Mouse (Mus musculus) lung, postnatal 0 days (tissue): Measurements from ENCODE around the gene Tmigd3. TPM values are rescaled to one million over a fixed set of nuclear protein-coding genes. Genes with fewer than 3 reads are reported as not detected.

ENCODE experiments used
- ATAC-seq: fragments of 200-750 bp; cut with Nextera tagmentation; 2 replicates; pipeline ENCODE4 v1.8.0; 2017; ENCODE audit warnings: moderate library complexity
- DNase-seq: peaks from one replicate; pipeline ENCODE4 v3.0.0-alpha.2; 2016; ENCODE audit warnings: low spot score
- H3K27ac ChIP-seq: fragments of 300-500 bp; sonication (generic); 2 replicates; pipeline ENCODE4 v1.5.1; 2014; ENCODE audit warnings: antibody characterized with exemption, mild to moderate bottlenecking, low read length, mixed read lengths
- H3K27me3 ChIP-seq: fragments of 300-500 bp; sonication (generic); replicated peaks from 2 replicates; pipeline ENCODE4 v1.6.1; 2014; ENCODE audit warnings: low read length, mixed read lengths; ENCODE audit not compliant: insufficient read depth
- H3K36me3 ChIP-seq: fragments of 300-500 bp; sonication (generic); 2 replicates; pipeline ENCODE4 v1.6.1; 2014; ENCODE audit warnings: low read length, mixed read lengths; ENCODE audit not compliant: insufficient read depth
- H3K4me1 ChIP-seq: fragments of 300-500 bp; sonication (generic); 2 replicates; pipeline ENCODE4 v1.6.1; 2014; ENCODE audit warnings: antibody characterized with exemption, low read depth, low read length, mixed read lengths; ENCODE audit not compliant: insufficient read depth
- H3K4me2 ChIP-seq: fragments of 300-500 bp; sonication (generic); replicated peaks from 2 replicates; pipeline ENCODE4 v1.6.1; 2014; ENCODE audit warnings: low read depth, mild to moderate bottlenecking, low read length, moderate library complexity, mixed read lengths
- H3K4me3 ChIP-seq: fragments of 300-500 bp; sonication (generic); 2 replicates; pipeline ENCODE4 v1.5.1; 2014; ENCODE audit warnings: low read depth, low read length
- H3K9ac ChIP-seq: fragments of 300-500 bp; sonication (generic); replicated peaks from 2 replicates; pipeline ENCODE4 v1.6.1; 2014; ENCODE audit warnings: low read depth, mild to moderate bottlenecking
- H3K9me3 ChIP-seq: fragments of 300-500 bp; sonication (generic); 2 replicates; pipeline ENCODE4 v1.6.1; 2016; ENCODE audit warnings: low read length, mixed read lengths
- CTCF ChIP-seq: IDR thresholded peaks from 2 replicates; pipeline ENCODE4 v1.5.1; 2016; ENCODE audit warnings: antibody characterized with exemption, mild to moderate bottlenecking
- EP300 ChIP-seq: IDR thresholded peaks from 2 replicates; pipeline ENCODE4 v1.6.1; 2016; ENCODE audit warnings: antibody characterized with exemption, mild to moderate bottlenecking, control low read depth
- WGBS: fragments of 180-500 bp; shearing (Covaris S2); extraction: QIAGEN DNeasy Blood & Tissue Kit; methylation state at CpG from one replicate; pipeline ENCODE4 v1.1.7; 2014; 5-methylcytosine and 5-hydroxymethylcytosine counted together
- polyA plus RNA-seq: library from polyadenylated mRNA; unstranded; fragments of >200 nt; fragmentation: Nextera tagmentation; extraction: Ambion mirVana; gene quantifications from 2 replicates; pipeline ENCODE4 v1.2.1, GENCODE M21; 2015

Tmigd3 gene
- polyA plus RNA-seq, 1 experiment from 2014 or later = 1.5 TPM

- Histone ChIP-seq H3K27ac (no peak overlapping the region), H3K9me3 (no peaks in the 10 kb centered on the region), H3K4me3 (no peak overlapping the region), H3K27me3 (no peaks in the 10 kb centered on the region), H3K9ac (no peak overlapping the region), H3K36me3 (no peaks in the 10 kb centered on the region), H3K4me2 (no peak overlapping the region), H3K4me1 (no peaks in the 10 kb centered on the region)
- 36% methylated on average over 4 of the region's 4 CpGs for WGBS
- TF ChIP-seq EP300 = no peak
- TF ChIP-seq CTCF = no peak
- ATAC-seq = no peak
- no peak for DNase-seq
These were observed 33.5 kb downstream of the Tmigd3 start for GRCm38 (mm10) chr3:105904213-105904612.

GRCm38 (mm10) chr3:105904721-105905120, 34.0 kb downstream of the Tmigd3 start:
- no peak overlapping the region for H3K4me3 ChIP-seq
- WGBS = 91% methylated on average over 9 of the region's 9 CpGs
- TF ChIP-seq CTCF = no peak
- TF ChIP-seq EP300 = no peak

GRCm38 (mm10) chr3:105907956-105908655, 37.4 kb downstream of the Tmigd3 start:
- no peak overlapping the region for H3K27ac ChIP-seq
- no peak for TF ChIP-seq EP300
- TF ChIP-seq CTCF = no peak
- ATAC-seq = no peak
- H3K4me2 ChIP-seq = no peak overlapping the region
- no peak overlapping the region for H3K4me3 ChIP-seq
- H3K9me3 ChIP-seq = no peaks in the 10 kb centered on the region
- H3K27me3 ChIP-seq = no peaks in the 10 kb centered on the region
- no peaks in the 10 kb centered on the region for H3K36me3 ChIP-seq
- no peak overlapping the region for H3K9ac ChIP-seq
- WGBS = 33% methylated on average over 9 of the region's 9 CpGs
- H3K4me1 ChIP-seq = peaks cover 8% of the 10 kb centered on the region; the same call in 1 of the 2 replicates
- no peak for DNase-seq

More at GRCm38 (mm10) chr3:105904721-105905120, 34.0 kb downstream of the Tmigd3 start:
- H3K9me3 ChIP-seq = no peaks in the 10 kb centered on the region
- H3K9ac ChIP-seq = no peak overlapping the region
- ATAC-seq (no peak), DNase-seq (no peak)
- no peaks in the 10 kb centered on the region for H3K27me3 ChIP-seq
- H3K4me2 ChIP-seq = no peak overlapping the region
- no peak overlapping the region for H3K27ac ChIP-seq
- H3K36me3 ChIP-seq = no peaks in the 10 kb centered on the region
- H3K4me1 ChIP-seq = no peaks in the 10 kb centered on the region

GRCm38 (mm10) chr3:105908976-105909375, 38.3 kb downstream of the Tmigd3 start:
- no peak for ATAC-seq

GRCm38 (mm10) chr3:105910519-105911190, 40.0 kb downstream of the Tmigd3 start:
- Histone ChIP-seq H3K9me3 (no peaks in the 10 kb centered on the region), H3K4me1 (peaks cover 8% of the 10 kb centered on the region; the same call in 1 of the 2 replicates), H3K4me3 (no peak overlapping the region), H3K27me3 (no peaks in the 10 kb centered on the region), H3K36me3 (no peaks in the 10 kb centered on the region), H3K4me2 (0 out of 2 replicates have a peak overlapping the region, but pooled peaks have one; percentile 8), H3K9ac (no peak overlapping the region), H3K27ac (peak overlapping the region; percentile 59)
- TF ChIP-seq CTCF (no peak), EP300 (peak; percentile 40; the same call in 1 of the 2 replicates)
- WGBS = 55% methylated on average over 11 of the region's 11 CpGs
- DNase-seq (peak; percentile 89), ATAC-seq (peak; percentile 88)

More at GRCm38 (mm10) chr3:105908976-105909375, 38.3 kb downstream of the Tmigd3 start:
- WGBS = 85% methylated on average over 4 of the region's 4 CpGs
- no peak for DNase-seq
- TF ChIP-seq EP300 = no peak
- no peak for TF ChIP-seq CTCF
- Histone ChIP-seq H3K27me3 (no peaks in the 10 kb centered on the region), H3K36me3 (no peaks in the 10 kb centered on the region), H3K9ac (no peak overlapping the region), H3K4me1 (peaks cover 8% of the 10 kb centered on the region; the same call in 1 of the 2 replicates), H3K4me2 (no peak overlapping the region), H3K9me3 (no peaks in the 10 kb centered on the region), H3K4me3 (no peak overlapping the region), H3K27ac (no peak overlapping the region)

GRCm38 (mm10) chr3:105912097-105912880, 41.6 kb downstream of the Tmigd3 start:
- no peaks in the 10 kb centered on the region for H3K9me3 ChIP-seq
- H3K4me2 ChIP-seq = no peak overlapping the region
- peaks cover 8% of the 10 kb centered on the region; the same call in 1 of the 2 replicates for H3K4me1 ChIP-seq
- ATAC-seq (no peak), DNase-seq (no peak)
- no peak overlapping the region for H3K4me3 ChIP-seq
- H3K27ac ChIP-seq = no peak overlapping the region
- no peak overlapping the region for H3K9ac ChIP-seq
- no peaks in the 10 kb centered on the region for H3K36me3 ChIP-seq
- no peak for TF ChIP-seq CTCF
- TF ChIP-seq EP300 = no peak
- WGBS = 40% methylated on average over 9 of the region's 9 CpGs
- no peaks in the 10 kb centered on the region for H3K27me3 ChIP-seq
